Mouse (Mus musculus): ENCODE measurements around the gene Optn. TPM values are rescaled to one million over a fixed set of nuclear protein-coding genes. Genes with fewer than 3 reads are reported as not detected.

The Optn gene
- total RNA-seq (2023) = 10 to 100 TPM; 21.4 to 24.3 TPM

DNA sequence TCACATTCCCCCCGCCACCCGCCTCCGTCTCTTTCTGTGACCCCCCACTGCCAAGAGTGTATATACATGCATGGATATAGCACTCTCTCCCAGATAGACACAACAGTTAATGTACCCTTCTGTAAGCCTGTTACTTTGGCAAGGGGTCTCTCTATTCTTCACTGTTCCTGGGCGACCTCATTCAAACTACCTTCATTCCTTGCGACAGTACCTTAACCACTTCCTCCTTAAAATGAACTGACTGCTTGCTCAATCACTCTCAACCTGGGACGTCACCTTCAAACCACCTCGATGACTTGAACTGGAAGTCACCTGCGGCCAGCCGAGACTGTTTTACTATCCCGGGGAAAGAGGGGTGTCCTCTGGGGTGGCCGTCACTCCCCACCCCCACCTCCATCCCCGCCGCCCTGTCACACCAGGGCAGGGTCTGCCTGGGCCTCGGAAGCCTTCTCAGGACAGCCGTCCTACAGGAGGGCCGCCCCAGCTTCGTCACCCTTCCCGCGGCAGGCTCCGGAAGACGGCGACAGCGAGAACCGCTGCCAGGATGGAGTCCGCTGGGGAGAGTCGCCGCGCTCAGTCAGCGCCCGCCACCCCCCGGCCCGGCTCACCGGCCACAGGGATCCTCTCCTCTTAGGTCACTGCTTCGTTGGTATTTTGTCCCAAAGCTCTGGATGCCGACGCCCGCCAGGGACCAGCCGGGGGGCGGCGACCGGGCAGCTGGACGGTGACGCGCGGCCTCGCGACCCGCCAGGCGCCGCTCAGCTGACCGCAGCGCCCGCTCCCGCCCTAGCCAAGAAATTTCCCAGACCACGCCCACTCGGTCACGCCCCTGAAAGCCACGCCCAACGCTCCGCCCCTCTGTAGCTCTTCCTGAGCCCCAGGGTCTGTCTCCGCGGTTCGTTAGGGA, at the start of gene Optn:
Gene Optn, minus strand, starts transcription at position 753 of the 907 bp plus-strand sequence.

DNA sequence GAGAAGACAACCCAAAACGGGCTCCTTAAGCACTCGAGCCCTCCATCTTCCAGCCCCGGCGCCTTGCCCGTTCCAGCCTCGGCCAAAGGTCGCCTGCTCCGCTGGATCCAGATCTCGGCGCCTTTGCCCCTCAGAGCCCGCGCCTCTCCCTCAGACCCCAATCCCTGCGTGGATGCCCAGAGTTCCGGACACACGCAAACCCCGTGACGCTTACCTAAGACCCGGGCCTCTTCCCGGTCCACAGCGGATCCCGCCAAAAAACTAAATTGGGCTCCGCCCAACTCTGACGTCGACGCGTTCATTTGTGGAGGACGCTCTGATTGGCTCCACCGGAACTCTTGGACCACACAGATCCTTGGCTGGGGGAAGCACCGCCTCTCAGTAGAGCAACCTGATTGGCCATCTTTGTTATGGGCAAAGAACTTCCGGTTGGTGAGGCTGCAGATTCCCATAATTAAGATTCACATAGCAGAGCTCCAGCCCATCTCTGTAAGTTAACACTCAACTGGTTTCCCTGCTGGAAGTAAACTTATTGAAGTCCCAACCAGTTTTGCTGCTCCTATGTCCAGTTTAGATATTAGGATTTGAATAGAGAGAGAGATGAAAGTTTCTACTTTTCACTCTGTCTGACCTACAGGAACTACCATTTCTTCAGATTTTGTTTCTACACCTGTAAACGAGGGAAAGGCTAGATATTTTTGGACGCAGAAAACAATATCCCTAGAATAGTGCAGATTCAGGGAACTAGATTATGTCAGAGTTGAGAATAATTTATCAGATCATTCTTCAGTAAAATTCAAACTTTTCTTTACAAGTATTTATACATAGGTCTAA, 51.1 kb downstream of the Optn start, which contains the start of gene Mcm10:
Gene Mcm10, minus strand, starts transcription at position 301 of the 834 bp plus-strand sequence.

DNA sequence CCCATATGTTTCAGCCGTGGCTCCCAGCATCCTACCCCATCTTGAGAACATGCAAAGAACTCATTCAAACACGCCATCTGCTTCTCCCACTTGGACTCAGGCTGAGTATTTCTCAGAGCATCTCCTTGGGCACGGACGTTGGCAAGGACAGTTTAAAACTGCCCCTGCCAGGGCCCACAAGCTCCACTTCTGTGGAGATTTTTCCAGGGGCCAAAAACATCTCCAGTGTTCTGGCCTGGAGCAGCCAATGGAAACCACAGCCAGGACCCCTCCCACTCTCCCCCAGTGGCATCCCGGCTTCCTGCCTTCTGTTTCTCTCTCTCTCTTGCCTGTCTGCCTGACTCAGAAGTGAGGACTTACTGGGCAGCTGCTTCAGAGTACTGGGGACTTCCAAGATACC, 88.0 kb downstream of the Optn start, which contains the start of gene Ucma:
Gene Ucma, plus strand, starts transcription at position 316 of the 400 bp plus-strand sequence.

Other genes with a start within 250 kb of the Optn start
- 10 to 100 TPM; 22.7 to 25.9 TPM for gene Sephs1, start 182.5 kb downstream of the Optn start, total RNA-seq (2023)
- 10 to 100 TPM; 33.7 to 36.1 TPM for gene Phyh, start 145.0 kb downstream of the Optn start, total RNA-seq (2023)
- gene Ucma, start 87.9 kb downstream of the Optn start, total RNA-seq (2023) = not detected
- gene Mcm10, start 51.3 kb downstream of the Optn start, total RNA-seq (2023) = 10 to 100 TPM; 26.8 to 39.2 TPM
- gene Ccdc3, start 73.7 kb upstream of the Optn start, total RNA-seq (2023) = not detected